Comparison of ENCODE assay signal across 13 mouse cellular contexts in the genomic region with DNA sequence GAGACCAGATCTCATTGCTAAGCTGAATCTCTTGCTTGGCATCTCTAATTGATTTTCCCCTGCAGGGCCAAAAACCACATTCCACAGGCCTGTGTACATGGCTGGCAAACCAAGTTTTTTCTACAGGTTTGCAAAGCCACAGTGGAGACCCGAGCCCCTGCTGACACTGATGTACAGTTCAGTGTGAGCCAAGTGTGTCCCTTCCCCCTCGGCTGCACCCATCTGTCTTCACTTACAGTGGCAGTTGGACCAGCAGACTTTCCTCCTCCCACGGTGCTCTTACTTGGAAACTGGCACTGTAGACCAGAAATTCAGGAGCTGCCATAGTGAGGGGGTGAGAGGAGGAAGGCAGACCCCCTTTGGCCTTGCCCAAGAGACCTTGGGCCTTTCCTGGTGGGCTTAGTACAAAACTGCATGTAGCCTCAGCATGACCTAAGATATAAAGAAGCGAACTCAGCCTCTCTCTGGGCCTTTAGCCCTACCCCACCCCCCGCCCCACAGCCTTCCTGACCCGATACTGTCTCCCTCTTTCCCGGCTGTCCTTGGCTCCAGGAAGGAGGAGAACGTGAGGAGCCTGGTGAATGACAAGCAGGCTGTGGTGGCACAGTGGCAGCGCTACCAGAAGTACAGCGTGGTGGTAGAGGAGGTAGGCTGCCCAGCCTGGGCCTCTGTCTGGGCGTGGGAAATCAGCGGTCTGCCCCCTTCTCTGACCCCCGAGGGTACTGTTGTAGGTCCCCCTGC. TPM values are rescaled to one million over a fixed set of nuclear protein-coding genes. Genes with fewer than 3 reads are reported as not detected.
DNase-seq lines count a peak whose midpoint lies in the region; ATAC-seq lines count a peak whose summit lies in the region.
"Had no signal": no experiment of that assay in that cellular context is flagged by ENCODE, and none has a peak within 500 bp of the region (broad histone marks: within the 10 kb centered on the region; RNA-seq: fewer than 3 reads in every experiment).

No protein-coding gene starts in this region.

- ATAC-seq in cerebellum, adult (ENCODE audit: insufficient number of reproducible peaks, low FRiP score, low TSS enrichment) = no peak
- peak; percentile 43 for ATAC-seq in hindbrain, embryonic 15.5 days (ENCODE audit: low FRiP score, low read depth)

- no peaks in the 10 kb centered on the region for H3K9me3 ChIP-seq in hindbrain, embryonic 15.5 days
- H3K9me3 ChIP-seq: midbrain, embryonic 12.5 days had no signal

- H3K27ac ChIP-seq in hindbrain, embryonic 15.5 days (replicated peaks) = no peak overlapping the region
- H3K27ac ChIP-seq: midbrain, embryonic 12.5 days had no signal

- H3K27me3 ChIP-seq in hindbrain, embryonic 15.5 days = no peaks in the 10 kb centered on the region
- H3K27me3 ChIP-seq: midbrain, embryonic 12.5 days had no signal

- intact Hi-C loops in left cerebral cortex, postnatal 4 days (cut with DNase I) = no loop called here

- no peak overlapping the region for H3K9ac ChIP-seq in hindbrain, embryonic 15.5 days
- H3K9ac ChIP-seq: midbrain, embryonic 12.5 days had no signal

- H3K4me1 ChIP-seq in hindbrain, embryonic 15.5 days (replicated peaks) = no peaks in the 10 kb centered on the region
- H3K4me1 ChIP-seq: midbrain, embryonic 12.5 days had no signal

- H3K36me3 ChIP-seq in hindbrain, embryonic 15.5 days = peaks cover 44% of the 10 kb centered on the region

- H3K4me3 ChIP-seq in hindbrain, embryonic 15.5 days = no peak overlapping the region
- H3K4me3 ChIP-seq: midbrain, embryonic 12.5 days had no signal

- WGBS in hindbrain, embryonic 15.5 days = 79% methylated on average over 13 of the region's 13 CpGs

- DNase-seq in cerebellum, postnatal 14 days = peak; percentile 57 to 62
- peak; percentile 51 for DNase-seq in Muller cell, postnatal 12 days (ENCODE audit: inconsistent ontology term)
- peak; percentile 75 for DNase-seq in left cerebral cortex, postnatal 4 days
- DNase-seq in ovary, adult 18-20 months (ENCODE audit: low spot score) = no peak
- DNase-seq in ovary, postnatal 36 days (ENCODE audit: low spot score) = no peak
- DNase-seq in gastrocnemius, postnatal 25 days = no peak
- DNase-seq: heart, adult 18-20 months; kidney, adult 2 months had no signal

- H3K4me2 ChIP-seq in hindbrain, embryonic 15.5 days = no peak overlapping the region
- H3K4me2 ChIP-seq: midbrain, embryonic 12.5 days had no signal

RNA-seq across cellular contexts. Expression of a gene that starts 25.3 kb away (rescaled TPM):
- 678 and 743 TPM in 2 replicates for polyA plus RNA-seq in hindbrain, embryonic 15.5 days (2015; fragmentation: Nextera tagmentation; extraction: Ambion mirVana)
- 100 to 1,000 TPM; 253 to 282 TPM for total RNA-seq in left cerebral cortex, postnatal 4 days (2021)
- total RNA-seq in gastrocnemius, postnatal 25 days (2021) = 1,000 to 10,000 TPM in 1 of 2 experiments, 100 to 1,000 TPM in 1; 996 to 1,016 TPM

RNA-seq across cellular contexts. Expression of a gene that starts 25.6 kb away (rescaled TPM):
- polyA plus RNA-seq in hindbrain, embryonic 15.5 days (2015; fragmentation: Nextera tagmentation; extraction: Ambion mirVana) = 62.2 and 63.8 TPM in 2 replicates
- total RNA-seq in left cerebral cortex, postnatal 4 days (2021) = 10 to 100 TPM; 24.9 to 31.3 TPM
- total RNA-seq in gastrocnemius, postnatal 25 days (2021) = 10 to 100 TPM; 20.4 to 20.9 TPM

RNA-seq across cellular contexts. Expression of a gene that starts 41.3 kb away (rescaled TPM):
- 21.1 and 21.4 TPM in 2 replicates for polyA plus RNA-seq in hindbrain, embryonic 15.5 days (2015; fragmentation: Nextera tagmentation; extraction: Ambion mirVana)
- total RNA-seq in left cerebral cortex, postnatal 4 days (2021) = 10 to 100 TPM; 27.3 to 28.3 TPM
- total RNA-seq in gastrocnemius, postnatal 25 days (2021) = 10 to 100 TPM; 14.2 to 14.7 TPM

RNA-seq across cellular contexts. Expression of a gene that starts 59.0 kb away (rescaled TPM):
- polyA plus RNA-seq in hindbrain, embryonic 15.5 days (2015; fragmentation: Nextera tagmentation; extraction: Ambion mirVana) = not detected in 2 replicates
- not detected for total RNA-seq in left cerebral cortex, postnatal 4 days (2021)
- not detected for total RNA-seq in gastrocnemius, postnatal 25 days (2021)
- total RNA-seq: heart, adult 18-20 months had no signal
- polyA plus RNA-seq: C2C12; kidney, adult 2 months; midbrain, embryonic 12.5 days; small intestine, adult 2 months had no signal

Comparison
In these comparisons a context has a peak if more than half of its experiments do, and no peak if none do; other contexts are left out.
1. DNase-seq: peak in cerebellum, postnatal 14 days (2 of 2), Muller cell, postnatal 12 days (single experiment) and left cerebral cortex, postnatal 4 days (single experiment); none in ovary, adult 18-20 months (single experiment), ovary, postnatal 36 days (single experiment) and gastrocnemius, postnatal 25 days (single experiment).